Mouse (Mus musculus) monocyte, adult 59 days (primary cell): ENCODE data around the gene Sytl5. TPM values are rescaled to one million over a fixed set of nuclear protein-coding genes. Genes with fewer than 3 reads are reported as not detected.

Experiments
- total RNA-seq, 2 experiments: library from RNA; stranded (reverse); gene quantifications; one replicate each; pipeline ENCODE4 v1.2.4; 2023

The Sytl5 gene
- not detected for total RNA-seq

GRCm38 (mm10) chrX:9885322-9885721 is at the start of gene Sytl5:
Sytl5 (plus strand) TSS chrX:9885622.

GRCm38 (mm10) chrX:9846628-9847027 is 38.8 kb upstream of the Sytl5 start, which contains the start of gene Hypm:
Hypm (plus strand) TSS chrX:9846928.

GRCm38 (mm10) chrX:9849403-9849802 is 36.0 kb upstream of the Sytl5 start, which contains the start of gene H2al3:
H2al3 (plus strand) TSS chrX:9849703.

Other genes with a start within 250 kb of the Sytl5 start
- gene Dynlt3, start 222.6 kb upstream of the Sytl5 start, total RNA-seq, result 10 to 100 TPM; 27.9 to 49.7 TPM
- not detected for gene Hypm, start 38.7 kb upstream of the Sytl5 start, total RNA-seq
- not detected for gene H2al3, start 35.9 kb upstream of the Sytl5 start, total RNA-seq
- gene Srpx, start 232.1 kb downstream of the Sytl5 start, total RNA-seq, result not detected